In genomic region chr3:103405871-103406765, GRCm38 (mm10) we compare ENCODE assay signal across 13 mouse cellular contexts.
DNase-seq lines count a peak whose midpoint lies in the region; ATAC-seq and TF ChIP-seq lines count a peak whose summit lies in the region.
"Had no signal": no experiment of that assay in that cellular context is flagged by ENCODE, and none has a peak within 500 bp of the region (broad histone marks: within the 10 kb centered on the region; RNA-seq: fewer than 3 reads in every experiment).

No protein-coding gene starts in this region.

- H3K4me2 ChIP-seq in stomach, postnatal 0 days (replicated peaks; ENCODE audit: low read depth) = no peak overlapping the region
- H3K4me2 ChIP-seq in hindbrain, embryonic 11.5 days (replicated peaks; ENCODE audit: low read depth, low read length) = no peak overlapping the region
- H3K4me2 ChIP-seq: forebrain, embryonic 15.5 days; hindbrain, embryonic 12.5 days; limb, embryonic 12.5 days had no signal

- H3K4me1 ChIP-seq in spleen, adult 2 months (ENCODE audit: control insufficient read depth, insufficient read depth, insufficient read length) = peaks cover 8% of the 10 kb centered on the region; the same call in 1 of the 2 replicates
- H3K4me1 ChIP-seq in brown adipose tissue, adult 24 weeks (ENCODE audit: control insufficient read depth, insufficient read depth, insufficient read length, low read length) = peaks cover 25% of the 10 kb centered on the region
- H3K4me1 ChIP-seq in stomach, postnatal 0 days (replicated peaks; ENCODE audit: control insufficient read depth, insufficient read depth) = no peaks in the 10 kb centered on the region
- H3K4me1 ChIP-seq in hindbrain, embryonic 11.5 days (replicated peaks; ENCODE audit: control insufficient read depth, insufficient read depth, low read length) = peaks cover 2% of the 10 kb centered on the region
- H3K4me1 ChIP-seq: limb, embryonic 12.5 days had no signal

- peak; percentile 64 to 84 for DNase-seq in adrenal gland, adult (ENCODE audit: inconsistent age in 2 of 2, low spot score in 1 of 2)
- DNase-seq in adrenal gland, postnatal 4 days (ENCODE audit: low spot score in 2 of 2) = no peak
- DNase-seq in spleen, adult 2 months (ENCODE audit: low read depth in 1 of 2, low spot score in 2 of 2) = no peak
- no peak for DNase-seq in spleen, adult 12 weeks (ENCODE audit: low spot score)
- peak; percentile 54 for DNase-seq in stomach, postnatal 0 days (ENCODE audit: low spot score)
- DNase-seq in hindbrain, embryonic 11.5 days (ENCODE audit: low spot score) = no peak
- no peak for DNase-seq in urinary bladder, postnatal 10 days (ENCODE audit: low spot score)
- DNase-seq: kidney, postnatal 14 days; lung, adult 2 months had no signal

- TF ChIP-seq CTCF in spleen, adult 2 months (IDR thresholded peaks at IDR 0.05; ENCODE audit: extremely low read depth, insufficient read depth, insufficient read length, insufficient replicate concordance) = no peak
- no peak for TF ChIP-seq CTCF in stomach, postnatal 0 days (IDR thresholded peaks at IDR 0.05; ENCODE audit: low read depth)

- H3K4me3 ChIP-seq in spleen, adult 2 months (ENCODE audit: extremely low read depth, insufficient read depth, insufficient read length) = no peak overlapping the region
- H3K4me3 ChIP-seq in brown adipose tissue, adult 24 weeks (ENCODE audit: insufficient read depth, low read depth, low read length) = no peak overlapping the region
- no peak overlapping the region for H3K4me3 ChIP-seq in stomach, postnatal 0 days (ENCODE audit: low read depth, low read length)
- no peak overlapping the region for H3K4me3 ChIP-seq in hindbrain, embryonic 11.5 days (ENCODE audit: low read depth, low read length)
- H3K4me3 ChIP-seq: forebrain, embryonic 15.5 days; hindbrain, embryonic 12.5 days; limb, embryonic 12.5 days had no signal

- H3K9ac ChIP-seq in stomach, postnatal 0 days (ENCODE audit: low read length) = no peak overlapping the region
- no peak overlapping the region for H3K9ac ChIP-seq in hindbrain, embryonic 11.5 days (ENCODE audit: low read depth, low read length)
- H3K9ac ChIP-seq: forebrain, embryonic 15.5 days; hindbrain, embryonic 12.5 days; limb, embryonic 12.5 days had no signal

- H3K9me3 ChIP-seq in stomach, postnatal 0 days (ENCODE audit: control insufficient read depth, low read length) = no peaks in the 10 kb centered on the region
- H3K9me3 ChIP-seq in hindbrain, embryonic 11.5 days (ENCODE audit: control insufficient read depth, low read length) = no peaks in the 10 kb centered on the region
- H3K9me3 ChIP-seq: forebrain, embryonic 15.5 days; hindbrain, embryonic 12.5 days; limb, embryonic 12.5 days had no signal

- H3K27ac ChIP-seq in spleen, adult 2 months (ENCODE audit: insufficient read depth, low read length) = peak overlapping the region; percentile 44
- peak overlapping the region; percentile 34; the same call in 1 of the 2 replicates for H3K27ac ChIP-seq in brown adipose tissue, adult 24 weeks (replicated peaks; ENCODE audit: low read depth, low read length)
- peak overlapping the region; percentile 82 for H3K27ac ChIP-seq in stomach, postnatal 0 days (replicated peaks)
- no peak overlapping the region for H3K27ac ChIP-seq in hindbrain, embryonic 11.5 days (ENCODE audit: low read depth, low read length)
- H3K27ac ChIP-seq: forebrain, embryonic 15.5 days; limb, embryonic 12.5 days had no signal

- no peaks in the 10 kb centered on the region for H3K36me3 ChIP-seq in spleen, adult 2 months (ENCODE audit: control insufficient read depth, insufficient read depth, low read length)
- no peaks in the 10 kb centered on the region for H3K36me3 ChIP-seq in stomach, postnatal 0 days (ENCODE audit: control insufficient read depth, insufficient read depth, low read length)
- H3K36me3 ChIP-seq in hindbrain, embryonic 11.5 days (ENCODE audit: control insufficient read depth, insufficient read depth, low read length) = no peaks in the 10 kb centered on the region
- H3K36me3 ChIP-seq: forebrain, embryonic 15.5 days; hindbrain, embryonic 12.5 days; limb, embryonic 12.5 days had no signal

- no peak for TF ChIP-seq EP300 in stomach, postnatal 0 days (optimal IDR thresholded peaks at IDR 0.05)

- no peaks in the 10 kb centered on the region for H3K27me3 ChIP-seq in spleen, adult 2 months (ENCODE audit: control insufficient read depth, insufficient read depth, low read length)
- no peaks in the 10 kb centered on the region for H3K27me3 ChIP-seq in stomach, postnatal 0 days (ENCODE audit: control insufficient read depth, insufficient read depth, low read length)
- H3K27me3 ChIP-seq in hindbrain, embryonic 11.5 days (ENCODE audit: control insufficient read depth, insufficient read depth, low read length) = no peaks in the 10 kb centered on the region
- H3K27me3 ChIP-seq: forebrain, embryonic 15.5 days; hindbrain, embryonic 12.5 days; limb, embryonic 12.5 days had no signal

- peak; percentile 91 for ATAC-seq in stomach, postnatal 0 days (ENCODE audit: low FRiP score, low TSS enrichment)
- ATAC-seq in hindbrain, embryonic 11.5 days (ENCODE audit: low FRiP score) = no peak
- ATAC-seq: forebrain, embryonic 15.5 days had no signal

- no peak for TF ChIP-seq POLR2A in spleen, adult 2 months (IDR thresholded peaks at IDR 0.05; ENCODE audit: low read depth, low read length)

- 82% methylated on average over 11 of the region's 11 CpGs for WGBS in spleen, adult 2 months
- WGBS in stomach, postnatal 0 days = 55% methylated on average over 11 of the region's 11 CpGs
- WGBS in hindbrain, embryonic 11.5 days = 89% methylated on average over 11 of the region's 11 CpGs

Comparison
In these comparisons a context has a peak if more than half of its experiments do, and no peak if none do; other contexts are left out.
1. DNase-seq: peak in adrenal gland, adult (2 of 2) and stomach, postnatal 0 days (single experiment); none in adrenal gland, postnatal 4 days (0 of 2), spleen, adult 2 months (0 of 2), spleen, adult 12 weeks (single experiment), hindbrain, embryonic 11.5 days (single experiment) and urinary bladder, postnatal 10 days (single experiment).